In the genomic region with DNA sequence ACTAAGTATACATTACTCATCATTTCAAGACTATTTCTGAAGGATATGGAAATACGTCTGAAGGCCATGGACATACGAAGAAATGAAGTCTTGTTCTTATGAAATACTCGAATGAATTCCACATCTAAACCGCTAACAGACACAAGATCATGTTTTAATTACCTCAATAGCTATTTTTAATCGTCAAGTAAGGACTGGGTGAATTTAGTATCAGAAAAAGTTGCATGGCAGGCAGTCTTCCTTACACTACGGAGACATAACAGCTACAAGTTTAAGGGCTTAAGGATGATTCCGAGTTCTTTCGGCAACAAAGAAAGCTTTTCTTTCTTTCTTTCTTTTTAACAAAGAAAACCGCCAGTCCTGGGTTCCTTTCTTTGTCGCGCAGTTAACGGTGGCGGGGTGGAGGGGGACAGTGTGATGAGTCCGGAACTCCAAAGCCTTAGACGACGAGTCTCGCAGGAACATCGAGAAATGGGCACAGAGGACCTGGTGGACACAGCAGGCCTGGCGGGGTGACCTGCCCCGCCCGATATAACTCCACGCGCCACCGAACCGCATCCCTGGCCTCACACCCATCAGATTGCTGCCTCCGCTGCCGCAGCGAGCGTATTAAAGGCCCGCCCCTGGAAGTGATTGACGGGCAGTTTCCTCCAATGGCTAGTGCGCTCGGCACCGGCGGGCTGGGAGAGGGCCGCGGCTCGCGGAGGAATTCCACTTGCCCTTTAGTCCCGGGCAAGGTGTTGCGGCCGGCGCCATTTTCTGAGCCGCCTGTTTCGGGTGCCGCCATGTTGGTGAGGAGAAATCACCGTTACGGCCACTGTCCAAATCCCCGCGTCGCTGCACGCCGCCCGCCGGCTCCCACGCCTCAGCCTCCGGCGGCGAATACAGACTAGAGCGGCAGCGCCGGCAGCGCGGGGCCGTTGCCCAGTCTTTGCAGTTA, we compare ENCODE assay signal across 7 mouse cellular contexts. TPM values are rescaled to one million over a fixed set of nuclear protein-coding genes. Genes with fewer than 3 reads are reported as not detected.
DNase-seq lines count a peak whose midpoint lies in the region; ATAC-seq lines count a peak whose summit lies in the region.

TSS of gene Zc3h6 (plus strand) at position 762 of the 940 bp plus-strand sequence.

- H3K4me1 ChIP-seq in embryonic facial prominence, embryonic 11.5 days (ENCODE audit: control insufficient read depth, insufficient read depth, low read length) = no peaks in the 10 kb centered on the region
- H3K4me1 ChIP-seq in limb, embryonic 11.5 days (ENCODE audit: control insufficient read depth, insufficient read depth, low read length) = 0 out of 2 replicates have a peak, but pooled peaks cover 2% of the 10 kb centered on the region
- H3K4me1 ChIP-seq in midbrain, embryonic 14.5 days (ENCODE audit: control insufficient read depth, insufficient read depth, low read length) = peaks cover 14% of the 10 kb centered on the region

- H3K27me3 ChIP-seq in embryonic facial prominence, embryonic 11.5 days (ENCODE audit: control insufficient read depth, insufficient read depth, low read length) = no peaks in the 10 kb centered on the region
- H3K27me3 ChIP-seq in limb, embryonic 11.5 days (ENCODE audit: control insufficient read depth, insufficient read depth, low read length) = no peaks in the 10 kb centered on the region
- no peaks in the 10 kb centered on the region for H3K27me3 ChIP-seq in midbrain, embryonic 14.5 days (ENCODE audit: control insufficient read depth, insufficient read depth, low read length)

- under 1% methylated on average over 65 of the region's 65 CpGs for WGBS in embryonic facial prominence, embryonic 11.5 days
- WGBS in limb, embryonic 11.5 days = 1% methylated on average over 64 of the region's 65 CpGs
- WGBS in midbrain, embryonic 14.5 days = under 1% methylated on average over 65 of the region's 65 CpGs

- peak within 1 kb of the TSS; percentile 100 for H3K9ac ChIP-seq in embryonic facial prominence, embryonic 11.5 days (replicated peaks; ENCODE audit: low read length)
- peak within 1 kb of the TSS; percentile 100 for H3K9ac ChIP-seq in limb, embryonic 11.5 days (ENCODE audit: low read length)
- H3K9ac ChIP-seq in midbrain, embryonic 14.5 days (replicated peaks; ENCODE audit: low read length) = peak within 1 kb of the TSS; percentile 97

- ATAC-seq in embryonic facial prominence, embryonic 11.5 days (replicated peaks; ENCODE audit: insufficient number of reproducible peaks, low FRiP score, low TSS enrichment, low read depth) = peak; percentile 98
- peak; percentile 97 for ATAC-seq in limb, embryonic 11.5 days (ENCODE audit: insufficient number of reproducible peaks, low FRiP score, low TSS enrichment, low read depth)
- peak; percentile 97 for ATAC-seq in midbrain, embryonic 14.5 days (ENCODE audit: low FRiP score, low TSS enrichment)

- peak within 1 kb of the TSS; percentile 76 for H3K4me3 ChIP-seq in embryonic facial prominence, embryonic 11.5 days (ENCODE audit: low read depth, low read length)
- H3K4me3 ChIP-seq in limb, embryonic 11.5 days (ENCODE audit: low read depth, low read length) = peak within 1 kb of the TSS; percentile 84
- H3K4me3 ChIP-seq in midbrain, embryonic 14.5 days (replicated peaks; ENCODE audit: low read depth, low read length) = peak within 1 kb of the TSS; percentile 91

- peak within 1 kb of the TSS; percentile 100 for H3K27ac ChIP-seq in embryonic facial prominence, embryonic 11.5 days (replicated peaks; ENCODE audit: low read depth, low read length)
- peak within 1 kb of the TSS; percentile 100 for H3K27ac ChIP-seq in limb, embryonic 11.5 days (replicated peaks; ENCODE audit: low read depth, low read length)
- H3K27ac ChIP-seq in midbrain, embryonic 14.5 days (replicated peaks; ENCODE audit: low read depth, low read length) = peak within 1 kb of the TSS; percentile 100

- DNase-seq in adrenal gland, postnatal 14 days = peak; percentile 99
- peak; percentile 99 for DNase-seq in embryonic facial prominence, embryonic 11.5 days (ENCODE audit: low spot score)
- DNase-seq in heart, adult 11 months = peak; percentile 100
- DNase-seq in kidney, adult 18-20 months = peak; percentile 100
- peak; percentile 100 for DNase-seq in limb, embryonic 11.5 days (ENCODE audit: low spot score)
- peak; percentile 100 for DNase-seq in midbrain, embryonic 14.5 days
- peak; percentile 96 to 98 for DNase-seq in spleen, adult 18-20 months

- H3K9me3 ChIP-seq in embryonic facial prominence, embryonic 11.5 days (replicated peaks; ENCODE audit: control insufficient read depth, low read length) = no peaks in the 10 kb centered on the region
- H3K9me3 ChIP-seq in limb, embryonic 11.5 days (ENCODE audit: control insufficient read depth, low read length) = no peaks in the 10 kb centered on the region
- no peaks in the 10 kb centered on the region for H3K9me3 ChIP-seq in midbrain, embryonic 14.5 days (ENCODE audit: control insufficient read depth, low read length)

- H3K4me2 ChIP-seq in embryonic facial prominence, embryonic 11.5 days (ENCODE audit: low read depth, low read length) = peak within 1 kb of the TSS; percentile 73
- peak within 1 kb of the TSS; percentile 71 for H3K4me2 ChIP-seq in limb, embryonic 11.5 days (ENCODE audit: low read depth, severe bottlenecking)
- peak within 1 kb of the TSS; percentile 73 for H3K4me2 ChIP-seq in midbrain, embryonic 14.5 days (ENCODE audit: low read length)

- H3K36me3 ChIP-seq in embryonic facial prominence, embryonic 11.5 days (replicated peaks; ENCODE audit: control insufficient read depth, insufficient read depth, low read depth, low read length) = no peaks in the 10 kb centered on the region
- H3K36me3 ChIP-seq in limb, embryonic 11.5 days (ENCODE audit: control insufficient read depth, insufficient read depth, low read length) = no peaks in the 10 kb centered on the region
- H3K36me3 ChIP-seq in midbrain, embryonic 14.5 days (ENCODE audit: control insufficient read depth, insufficient read depth, low read length) = no peaks in the 10 kb centered on the region

RNA-seq across cellular contexts. Expression of gene Zc3h6, which starts in this region (rescaled TPM):
- total RNA-seq in adrenal gland, postnatal 14 days (2021) = 4.1 and 7.1 TPM in 2 replicates
- 1.2 and 1.7 TPM in 2 replicates for polyA plus RNA-seq in embryonic facial prominence, embryonic 11.5 days (2014; fragmentation: Nextera tagmentation; extraction: Ambion mirVana)
- polyA plus RNA-seq in limb, embryonic 11.5 days (2014; fragmentation: Nextera tagmentation; extraction: Ambion mirVana) = 1.7 and 1.9 TPM in 2 replicates
- 5.7 and 6.0 TPM in 2 replicates for polyA plus RNA-seq in midbrain, embryonic 14.5 days (2014; fragmentation: Nextera tagmentation; extraction: Ambion mirVana)

Comparison
In these comparisons a context has a peak if more than half of its experiments do, and no peak if none do; other contexts are left out.
1. Peak in every context shown above with its lines: DNase-seq, ATAC-seq, H3K4me3 ChIP-seq and H3K27ac ChIP-seq.